Mouse (Mus musculus) G1E (cell line): ENCODE results near the gene Myo19.

Experiments used
- CTCF ChIP-seq: IDR thresholded peaks from 2 replicates; pipeline ENCODE4 v1.5.1; 2012; ENCODE audit warnings: low read depth, low read length, inconsistent platforms, mixed read lengths
- GATA1 ChIP-seq: IDR thresholded peaks from 2 replicates; pipeline ENCODE4 v1.6.1; 2012; ENCODE audit warnings: borderline replicate concordance, low read length, inconsistent platforms, mixed read lengths
- POLR2AphosphoS5 ChIP-seq: IDR thresholded peaks from 2 replicates; pipeline ENCODE4 v1.6.1; 2012; ENCODE audit warnings: low read depth, low read length, inconsistent platforms; ENCODE audit not compliant: insufficient replicate concordance
- TAL1 ChIP-seq: conservative IDR thresholded peaks from 2 replicates; pipeline ENCODE4 v1.6.1; 2012; ENCODE audit warnings: low read depth, low read length, inconsistent platforms, mixed read lengths

GRCm38 (mm10) chr11:84891705-84892104 lies 11.8 kb downstream of the Myo19 start:
- no peak for TF ChIP-seq GATA1
- TF ChIP-seq CTCF = no peak
- TF ChIP-seq POLR2AphosphoS5 = no peak
- no peak for TF ChIP-seq TAL1
